Mouse (Mus musculus): ENCODE measurements around the gene Camsap1. TPM values are rescaled to one million over a fixed set of nuclear protein-coding genes. Genes with fewer than 3 reads are reported as not detected.

Gene Camsap1
- polyA plus RNA-seq (2016; fragmentation: Nextera tagmentation; extraction: Ambion mirVana) = 38.0 and 40.0 TPM in 2 replicates

GRCm38 (mm10) chr2:25983159-25983907 is at the start of gene Camsap1:
Camsap1 (minus strand) TSS chr2:25983282.
- H3K4me2 ChIP-seq (replicated peaks) = peak within 1 kb of the TSS; percentile 89
- 0 out of 2 replicates have a peak, but pooled peaks cover 7% of the 10 kb centered on the region for H3K36me3 ChIP-seq
- ATAC-seq (ENCODE audit: insufficient number of reproducible peaks, insufficient read depth, low FRiP score, low TSS enrichment) = peak; percentile 100
- no peaks in the 10 kb centered on the region for H3K27me3 ChIP-seq
- peak within 1 kb of the TSS; percentile 90 for H3K4me3 ChIP-seq
- H3K9ac ChIP-seq = peak within 1 kb of the TSS; percentile 97
- WGBS = under 1% methylated on average over 49 of the region's 64 CpGs
- H3K9me3 ChIP-seq = no peaks in the 10 kb centered on the region
- peaks cover 29% of the 10 kb centered on the region for H3K4me1 ChIP-seq
- peak within 1 kb of the TSS; percentile 93 for H3K27ac ChIP-seq

GRCm38 (mm10) chr2:26030288-26030687 is 47.2 kb upstream of the Camsap1 start:
- ATAC-seq (ENCODE audit: insufficient number of reproducible peaks, insufficient read depth, low FRiP score, low TSS enrichment) = no peak
- H3K4me1 ChIP-seq = no peaks in the 10 kb centered on the region

GRCm38 (mm10) chr2:26024138-26025075 is 41.3 kb upstream of the Camsap1 start:
- WGBS = 32% methylated on average over 4 of the region's 4 CpGs
- H3K27me3 ChIP-seq = no peaks in the 10 kb centered on the region

More at GRCm38 (mm10) chr2:26030288-26030687, 47.2 kb upstream of the Camsap1 start:
- Histone ChIP-seq H3K4me2 (replicated peaks) (no peak overlapping the region), H3K4me3 (no peak overlapping the region), H3K27ac (no peak overlapping the region), H3K27me3 (no peaks in the 10 kb centered on the region), H3K9me3 (no peaks in the 10 kb centered on the region), H3K9ac (no peak overlapping the region), H3K36me3 (no peaks in the 10 kb centered on the region)
- 48% methylated on average over 3 of the region's 3 CpGs for WGBS

GRCm38 (mm10) chr2:26022626-26023025 is 39.5 kb upstream of the Camsap1 start:
- no peak overlapping the region for H3K4me2 ChIP-seq (replicated peaks)
- peaks cover 15% of the 10 kb centered on the region for H3K4me1 ChIP-seq
- WGBS = 78% methylated on average over 1 of the region's 1 CpGs
- H3K36me3 ChIP-seq = no peaks in the 10 kb centered on the region
- H3K4me3 ChIP-seq = no peak overlapping the region
- H3K9me3 ChIP-seq = no peaks in the 10 kb centered on the region
- H3K27ac ChIP-seq = no peak overlapping the region
- ATAC-seq (ENCODE audit: insufficient number of reproducible peaks, insufficient read depth, low FRiP score, low TSS enrichment) = no peak
- H3K27me3 ChIP-seq = no peaks in the 10 kb centered on the region
- no peak overlapping the region for H3K9ac ChIP-seq

More at GRCm38 (mm10) chr2:26024138-26025075, 41.3 kb upstream of the Camsap1 start:
- no peaks in the 10 kb centered on the region for H3K9me3 ChIP-seq
- no peak overlapping the region for H3K27ac ChIP-seq
- ATAC-seq (ENCODE audit: insufficient number of reproducible peaks, insufficient read depth, low FRiP score, low TSS enrichment) = no peak
- H3K4me1 ChIP-seq = peaks cover 15% of the 10 kb centered on the region
- no peak overlapping the region for H3K4me3 ChIP-seq
- no peak overlapping the region for H3K4me2 ChIP-seq (replicated peaks)
- no peak overlapping the region for H3K9ac ChIP-seq
- no peaks in the 10 kb centered on the region for H3K36me3 ChIP-seq

- H3K4me3 ChIP-seq = no peak overlapping the region
- H3K9me3 ChIP-seq = no peaks in the 10 kb centered on the region
- no peak for ATAC-seq (ENCODE audit: insufficient number of reproducible peaks, insufficient read depth, low FRiP score, low TSS enrichment)
- peaks cover 15% of the 10 kb centered on the region for H3K4me1 ChIP-seq
- H3K27me3 ChIP-seq = no peaks in the 10 kb centered on the region
- H3K36me3 ChIP-seq = no peaks in the 10 kb centered on the region
- H3K9ac ChIP-seq = no peak overlapping the region
- no peak overlapping the region for H3K27ac ChIP-seq
- whole genome bisulfite sequencing = 77% methylated on average over 8 of the region's 8 CpGs
- H3K4me2 ChIP-seq (replicated peaks) = peak overlapping the region; percentile 40
Measured at GRCm38 (mm10) chr2:26022258-26022565, 39.1 kb upstream of the Camsap1 start.

GRCm38 (mm10) chr2:26021561-26022257 is 38.6 kb upstream of the Camsap1 start, which contains the start of gene Ubac1:
Ubac1 (minus strand) TSS chr2:26021747.
- no peaks in the 10 kb centered on the region for H3K36me3 ChIP-seq
- peak within 1 kb of the TSS; percentile 83 for H3K27ac ChIP-seq
- H3K4me1 ChIP-seq = peaks cover 15% of the 10 kb centered on the region
- peak within 1 kb of the TSS; percentile 86 for H3K4me2 ChIP-seq (replicated peaks)
- WGBS = 7% methylated on average over 50 of the region's 50 CpGs
- no peaks in the 10 kb centered on the region for H3K27me3 ChIP-seq
- peak within 1 kb of the TSS; percentile 85 for H3K4me3 ChIP-seq
- peak; percentile 86 for ATAC-seq (ENCODE audit: insufficient number of reproducible peaks, insufficient read depth, low FRiP score, low TSS enrichment)
- H3K9ac ChIP-seq = peak within 1 kb of the TSS; percentile 84
- H3K9me3 ChIP-seq = no peaks in the 10 kb centered on the region

GRCm38 (mm10) chr2:26020714-26021560 is 37.9 kb upstream of the Camsap1 start:
- Histone ChIP-seq H3K27me3 (no peaks in the 10 kb centered on the region), H3K9ac (peak overlapping the region; percentile 84), H3K9me3 (no peaks in the 10 kb centered on the region), H3K4me3 (peak overlapping the region; percentile 85), H3K4me1 (peaks cover 15% of the 10 kb centered on the region), H3K36me3 (peaks cover 3% of the 10 kb centered on the region; the same call in 1 of the 2 replicates), H3K27ac (peak overlapping the region; percentile 83), H3K4me2 (replicated peaks) (peak overlapping the region; percentile 86)
- no peak; the same call in 1 of the 2 replicates for ATAC-seq (ENCODE audit: insufficient number of reproducible peaks, insufficient read depth, low FRiP score, low TSS enrichment)
- WGBS = 2% methylated on average over 37 of the region's 38 CpGs

- Histone ChIP-seq H3K9me3 (no peaks in the 10 kb centered on the region), H3K4me3 (no peak overlapping the region), H3K27ac (no peak overlapping the region), H3K4me1 (peaks cover 15% of the 10 kb centered on the region), H3K36me3 (peaks cover 10% of the 10 kb centered on the region), H3K9ac (no peak overlapping the region), H3K4me2 (replicated peaks) (peak overlapping the region; percentile 86; the same call in 1 of the 2 replicates), H3K27me3 (no peaks in the 10 kb centered on the region)
- no peak for ATAC-seq (ENCODE audit: insufficient number of reproducible peaks, insufficient read depth, low FRiP score, low TSS enrichment)
- 75% methylated on average over 3 of the region's 3 CpGs for WGBS
Measured at GRCm38 (mm10) chr2:26019923-26020322, 36.8 kb upstream of the Camsap1 start.

- H3K36me3 ChIP-seq = peaks cover 35% of the 10 kb centered on the region
- H3K9me3 ChIP-seq = no peaks in the 10 kb centered on the region
- no peak overlapping the region for H3K4me2 ChIP-seq (replicated peaks)
- no peak overlapping the region; the same call in 1 of the 2 replicates for H3K9ac ChIP-seq
- H3K27me3 ChIP-seq = no peaks in the 10 kb centered on the region
- WGBS = 76% methylated on average over 4 of the region's 4 CpGs
- H3K4me3 ChIP-seq = no peak overlapping the region
- no peak overlapping the region for H3K27ac ChIP-seq
- H3K4me1 ChIP-seq = peaks cover 15% of the 10 kb centered on the region
- ATAC-seq (ENCODE audit: insufficient number of reproducible peaks, insufficient read depth, low FRiP score, low TSS enrichment) = no peak
Measured at GRCm38 (mm10) chr2:26017326-26017725, 34.2 kb upstream of the Camsap1 start.

- 95% methylated on average over 3 of the region's 3 CpGs for WGBS
- no peak for ATAC-seq (ENCODE audit: insufficient number of reproducible peaks, insufficient read depth, low FRiP score, low TSS enrichment)
- H3K4me1 ChIP-seq = no peaks in the 10 kb centered on the region
- H3K4me2 ChIP-seq (replicated peaks) = no peak overlapping the region
- no peak overlapping the region for H3K27ac ChIP-seq
- no peaks in the 10 kb centered on the region for H3K9me3 ChIP-seq
- H3K27me3 ChIP-seq = no peaks in the 10 kb centered on the region
- no peak overlapping the region for H3K4me3 ChIP-seq
- no peak overlapping the region for H3K9ac ChIP-seq
- H3K36me3 ChIP-seq = peaks cover 71% of the 10 kb centered on the region
Measured at GRCm38 (mm10) chr2:26013674-26014073, 30.6 kb upstream of the Camsap1 start.

Data from embryonic facial prominence, embryonic 12.5 days (tissue).